Mouse (Mus musculus): ENCODE measurements around the gene Psmc3ip. TPM values are rescaled to one million over a fixed set of nuclear protein-coding genes. Genes with fewer than 3 reads are reported as not detected.

Gene Psmc3ip
- polyA plus RNA-seq, 1 experiment from 2014 or later = 9.8 TPM

DNA sequence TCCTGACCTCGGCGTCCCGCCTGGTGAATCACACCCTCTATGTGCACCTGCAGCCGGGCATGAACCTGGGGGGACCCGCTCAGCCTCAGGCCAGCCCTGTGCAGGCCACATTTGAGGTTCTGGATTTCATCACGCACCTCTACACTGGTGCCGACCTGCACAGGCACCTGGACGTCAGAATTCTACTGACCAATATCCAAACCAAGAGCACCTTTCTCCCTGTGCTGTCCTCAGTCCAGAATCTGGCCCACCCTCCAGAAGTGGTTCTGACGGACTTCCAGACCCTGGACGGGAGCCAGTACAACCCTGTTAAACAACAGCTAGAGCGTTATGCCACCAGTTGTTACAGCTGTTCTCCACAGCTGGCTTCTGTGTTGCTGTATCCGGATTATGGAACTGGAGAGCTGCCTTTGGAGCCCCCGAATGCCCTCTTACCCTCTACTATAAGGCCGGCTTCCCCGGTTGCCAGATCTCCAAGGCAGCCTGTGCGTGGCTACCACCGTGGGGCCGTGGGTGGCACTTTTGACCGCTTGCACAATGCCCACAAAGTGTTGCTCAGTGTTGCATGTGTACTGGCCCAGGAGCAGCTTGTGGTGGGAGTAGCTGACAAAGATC lies 12.0 kb downstream of the Psmc3ip start:
- DNase-seq (ENCODE audit: low spot score) = peak; percentile 42
- H3K27me3 ChIP-seq (replicated peaks; ENCODE audit: insufficient read depth, low read length) = peaks cover 15% of the 10 kb centered on the region
- H3K9ac ChIP-seq (replicated peaks; ENCODE audit: low read depth) = peak overlapping the region; percentile 75
- peak overlapping the region; percentile 92 for H3K27ac ChIP-seq (ENCODE audit: low read length)
- ATAC-seq = no peak
- no peaks in the 10 kb centered on the region for H3K36me3 ChIP-seq (ENCODE audit: insufficient read depth, low read length)
- WGBS = 22% methylated on average over 19 of the region's 19 CpGs
- H3K4me2 ChIP-seq (replicated peaks; ENCODE audit: low read depth, low read length) = peak overlapping the region; percentile 90
- no peaks in the 10 kb centered on the region for H3K9me3 ChIP-seq (ENCODE audit: low read length)
- peaks cover 23% of the 10 kb centered on the region for H3K4me1 ChIP-seq (ENCODE audit: insufficient read depth, low read depth, low read length)
- TF ChIP-seq CTCF (IDR thresholded peaks at IDR 0.05) = no peak; the same call in 1 of the 2 replicates
- TF ChIP-seq EP300 (IDR thresholded peaks at IDR 0.05) = no peak
- H3K4me3 ChIP-seq (ENCODE audit: low read depth, low read length) = peak overlapping the region; percentile 56

- peak; percentile 89 for ATAC-seq
- WGBS = under 1% methylated on average over 46 of the region's 51 CpGs
These were observed 12.8 kb downstream of the Psmc3ip start, which contains the start of gene Coasy for GRCm38 (mm10) chr11:101082208-101083082. TSS of gene Coasy (plus strand) at chr11:101082565.

DNA sequence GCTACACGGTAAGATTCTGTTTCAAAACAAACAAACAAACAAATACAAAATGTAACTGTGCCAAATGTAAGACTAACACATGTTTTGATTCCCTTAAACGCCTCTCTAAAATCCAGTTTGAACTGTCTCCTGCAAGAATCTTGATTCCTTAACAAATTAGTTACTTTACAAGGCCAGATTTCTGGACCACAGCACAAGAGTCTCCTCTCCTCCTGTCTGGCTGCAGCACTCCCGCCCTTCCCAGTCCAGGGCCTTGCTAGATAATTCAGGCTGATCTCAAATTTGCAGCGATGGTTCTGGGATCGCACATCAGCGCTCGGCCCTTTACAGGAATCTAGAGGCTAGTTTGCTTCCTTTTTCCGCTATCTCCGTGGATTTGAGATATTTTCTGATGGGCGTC lies 13.6 kb downstream of the Psmc3ip start:
- Histone ChIP-seq H3K4me3 (ENCODE audit: low read depth, low read length) (peak overlapping the region; percentile 56), H3K4me2 (replicated peaks; ENCODE audit: low read depth, low read length) (peak overlapping the region; percentile 90), H3K36me3 (ENCODE audit: insufficient read depth, low read length) (no peaks in the 10 kb centered on the region), H3K9me3 (ENCODE audit: low read length) (no peaks in the 10 kb centered on the region), H3K4me1 (ENCODE audit: insufficient read depth, low read depth, low read length) (peaks cover 14% of the 10 kb centered on the region), H3K27ac (ENCODE audit: low read length) (peak overlapping the region; percentile 92), H3K9ac (replicated peaks; ENCODE audit: low read depth) (0 out of 2 replicates have a peak overlapping the region, but pooled peaks have one; percentile 6), H3K27me3 (replicated peaks; ENCODE audit: insufficient read depth, low read length) (peaks cover 15% of the 10 kb centered on the region)
- DNase-seq (ENCODE audit: low spot score) (peak; percentile 26), ATAC-seq (no peak)
- no peak for TF ChIP-seq CTCF (IDR thresholded peaks at IDR 0.05)
- no peak for TF ChIP-seq EP300 (IDR thresholded peaks at IDR 0.05)
- 5% methylated on average over 10 of the region's 10 CpGs for WGBS

More at GRCm38 (mm10) chr11:101082208-101083082, 12.8 kb downstream of the Psmc3ip start, which contains the start of gene Coasy:
- TF ChIP-seq CTCF (IDR thresholded peaks at IDR 0.05) (peak; percentile 67), EP300 (IDR thresholded peaks at IDR 0.05) (no peak)
- peaks cover 15% of the 10 kb centered on the region for H3K4me1 ChIP-seq (ENCODE audit: insufficient read depth, low read depth, low read length)
- peak within 1 kb of the TSS; percentile 56 for H3K4me3 ChIP-seq (ENCODE audit: low read depth, low read length)
- peak within 1 kb of the TSS; percentile 92 for H3K27ac ChIP-seq (ENCODE audit: low read length)
- H3K9me3 ChIP-seq (ENCODE audit: low read length) = no peaks in the 10 kb centered on the region
- peaks cover 15% of the 10 kb centered on the region for H3K27me3 ChIP-seq (replicated peaks; ENCODE audit: insufficient read depth, low read length)
- H3K36me3 ChIP-seq (ENCODE audit: insufficient read depth, low read length) = no peaks in the 10 kb centered on the region
- H3K4me2 ChIP-seq (replicated peaks; ENCODE audit: low read depth, low read length) = peak within 1 kb of the TSS; percentile 90
- peak within 1 kb of the TSS; percentile 75 for H3K9ac ChIP-seq (replicated peaks; ENCODE audit: low read depth)
- DNase-seq (ENCODE audit: low spot score) = peak; percentile 97

- Histone ChIP-seq H3K4me3 (ENCODE audit: low read depth, low read length) (no peak overlapping the region), H3K4me2 (replicated peaks; ENCODE audit: low read depth, low read length) (no peak overlapping the region), H3K9me3 (ENCODE audit: low read length) (no peaks in the 10 kb centered on the region), H3K27me3 (replicated peaks; ENCODE audit: insufficient read depth, low read length) (peaks cover 15% of the 10 kb centered on the region), H3K4me1 (ENCODE audit: insufficient read depth, low read depth, low read length) (peaks cover 8% of the 10 kb centered on the region), H3K9ac (replicated peaks; ENCODE audit: low read depth) (no peak overlapping the region), H3K36me3 (ENCODE audit: insufficient read depth, low read length) (no peaks in the 10 kb centered on the region), H3K27ac (ENCODE audit: low read length) (no peak overlapping the region)
- 71% methylated on average over 5 of the region's 5 CpGs for WGBS
- DNase-seq (ENCODE audit: low spot score) (no peak), ATAC-seq (no peak)
- no peak for TF ChIP-seq EP300 (IDR thresholded peaks at IDR 0.05)
- no peak for TF ChIP-seq CTCF (IDR thresholded peaks at IDR 0.05)
These were observed 14.8 kb downstream of the Psmc3ip start for GRCm38 (mm10) chr11:101080421-101080820.

GRCm38 (mm10) chr11:101079746-101080145 lies 15.5 kb downstream of the Psmc3ip start:
- Histone ChIP-seq H3K27ac (ENCODE audit: low read length) (no peak overlapping the region), H3K4me3 (ENCODE audit: low read depth, low read length) (no peak overlapping the region), H3K27me3 (replicated peaks; ENCODE audit: insufficient read depth, low read length) (peaks cover 15% of the 10 kb centered on the region), H3K4me2 (replicated peaks; ENCODE audit: low read depth, low read length) (no peak overlapping the region), H3K36me3 (ENCODE audit: insufficient read depth, low read length) (no peaks in the 10 kb centered on the region), H3K9ac (replicated peaks; ENCODE audit: low read depth) (no peak overlapping the region), H3K4me1 (ENCODE audit: insufficient read depth, low read depth, low read length) (peaks cover 8% of the 10 kb centered on the region), H3K9me3 (ENCODE audit: low read length) (no peaks in the 10 kb centered on the region)
- DNase-seq (ENCODE audit: low spot score) (no peak), ATAC-seq (no peak)
- TF ChIP-seq EP300 (IDR thresholded peaks at IDR 0.05) = no peak
- no peak for TF ChIP-seq CTCF (IDR thresholded peaks at IDR 0.05)
- WGBS = 4% methylated on average over 27 of the region's 27 CpGs

DNA sequence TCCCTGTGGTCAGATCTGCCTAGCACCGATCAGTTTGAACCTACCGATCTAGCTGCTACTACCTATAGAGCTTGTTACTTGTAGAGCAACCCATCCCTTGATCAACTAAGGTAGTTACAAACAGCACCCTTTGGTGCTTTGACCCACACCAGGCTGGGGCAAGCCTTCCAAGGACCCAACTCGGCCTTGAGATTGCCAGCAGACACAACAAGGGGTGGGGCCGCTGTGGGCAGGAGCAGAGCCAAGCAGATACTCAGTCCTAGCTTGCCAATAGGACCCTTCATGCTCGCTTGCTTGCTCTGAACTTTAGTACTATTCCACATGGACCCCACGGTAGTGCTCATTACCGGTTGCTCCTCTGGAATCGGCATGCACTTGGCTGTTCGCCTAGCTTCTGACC lies 17.1 kb downstream of the Psmc3ip start, which contains the start of gene Hsd17b1:
Hsd17b1 (plus strand) TSS at position 291 of the 400 bp plus-strand sequence.
- no peak within 1 kb of the TSS for H3K4me2 ChIP-seq (replicated peaks; ENCODE audit: low read depth, low read length)
- H3K27ac ChIP-seq (ENCODE audit: low read length) = no peak within 1 kb of the TSS
- TF ChIP-seq CTCF (IDR thresholded peaks at IDR 0.05) (no peak), EP300 (IDR thresholded peaks at IDR 0.05) (no peak)
- H3K4me1 ChIP-seq (ENCODE audit: insufficient read depth, low read depth, low read length) = peaks cover 3% of the 10 kb centered on the region
- no peak for DNase-seq (ENCODE audit: low spot score)
- H3K9ac ChIP-seq (replicated peaks; ENCODE audit: low read depth) = no peak within 1 kb of the TSS
- H3K36me3 ChIP-seq (ENCODE audit: insufficient read depth, low read length) = no peaks in the 10 kb centered on the region
- 72% methylated on average over 9 of the region's 9 CpGs for WGBS
- no peak for ATAC-seq
- no peak within 1 kb of the TSS for H3K4me3 ChIP-seq (ENCODE audit: low read depth, low read length)
- H3K27me3 ChIP-seq (replicated peaks; ENCODE audit: insufficient read depth, low read length) = peaks cover 15% of the 10 kb centered on the region
- H3K9me3 ChIP-seq (ENCODE audit: low read length) = no peaks in the 10 kb centered on the region

All from lung, postnatal 0 days (tissue).